Mouse (Mus musculus): ENCODE measurements around the gene Ep300. TPM values are rescaled to one million over a fixed set of nuclear protein-coding genes. Genes with fewer than 3 reads are reported as not detected.

The Ep300 gene
- polyA plus RNA-seq (2012): 26.2 and 28.9 TPM in 2 replicates

- no peak for TF ChIP-seq GATA1 (IDR thresholded peaks at IDR 0.05; ENCODE audit: low read length)
These were observed at the start of gene Ep300 for GRCm38 (mm10) chr15:81584913-81585745. TSS of gene Ep300 (plus strand) at chr15:81585351.

GRCm38 (mm10) chr15:81535881-81536351 is 49.2 kb upstream of the Ep300 start:
- TF ChIP-seq GATA1 (IDR thresholded peaks at IDR 0.05; ENCODE audit: low read length): no peak

GRCm38 (mm10) chr15:81538149-81538548 is 47.0 kb upstream of the Ep300 start:
- no peak for TF ChIP-seq GATA1 (IDR thresholded peaks at IDR 0.05; ENCODE audit: low read length)

GRCm38 (mm10) chr15:81539560-81539959 is 45.6 kb upstream of the Ep300 start:
- TF ChIP-seq GATA1 (IDR thresholded peaks at IDR 0.05; ENCODE audit: low read length): no peak

GRCm38 (mm10) chr15:81544916-81545315 is 40.2 kb upstream of the Ep300 start:
- no peak for TF ChIP-seq GATA1 (IDR thresholded peaks at IDR 0.05; ENCODE audit: low read length)

- no peak for TF ChIP-seq GATA1 (IDR thresholded peaks at IDR 0.05; ENCODE audit: low read length)
These were observed 39.6 kb upstream of the Ep300 start for GRCm38 (mm10) chr15:81545387-81546176.

- no peak for TF ChIP-seq GATA1 (IDR thresholded peaks at IDR 0.05; ENCODE audit: low read length)
These were observed 31.7 kb upstream of the Ep300 start for GRCm38 (mm10) chr15:81553455-81553854.

- TF ChIP-seq GATA1 (IDR thresholded peaks at IDR 0.05; ENCODE audit: low read length): no peak
These were observed 30.4 kb upstream of the Ep300 start for GRCm38 (mm10) chr15:81554558-81555297.

- TF ChIP-seq GATA1 (IDR thresholded peaks at IDR 0.05; ENCODE audit: low read length): no peak
These were observed 29.2 kb upstream of the Ep300 start for GRCm38 (mm10) chr15:81555986-81556385.

GRCm38 (mm10) chr15:81561501-81561900 is 23.6 kb upstream of the Ep300 start:
- no peak for TF ChIP-seq GATA1 (IDR thresholded peaks at IDR 0.05; ENCODE audit: low read length)

GRCm38 (mm10) chr15:81561996-81562395 is 23.2 kb upstream of the Ep300 start:
- TF ChIP-seq GATA1 (IDR thresholded peaks at IDR 0.05; ENCODE audit: low read length): no peak

GRCm38 (mm10) chr15:81562491-81563488 is 22.4 kb upstream of the Ep300 start:
- TF ChIP-seq GATA1 (IDR thresholded peaks at IDR 0.05; ENCODE audit: low read length): no peak

GRCm38 (mm10) chr15:81568093-81568492 is 17.1 kb upstream of the Ep300 start:
- TF ChIP-seq GATA1 (IDR thresholded peaks at IDR 0.05; ENCODE audit: low read length): no peak

GRCm38 (mm10) chr15:81568592-81568991 is 16.6 kb upstream of the Ep300 start:
- TF ChIP-seq GATA1 (IDR thresholded peaks at IDR 0.05; ENCODE audit: low read length): no peak

All from G1E-ER4 (cell line).